Mouse (Mus musculus) kidney, embryonic 14.5 days (tissue): ENCODE measurements at regions not wholly inside any gene's neighbourhood (a gene's known extent, or its start where the extent isn't known, plus 50 kb on each side); places are given as distances from the start of the nearest gene placed in this dataset.

Source experiments
- ATAC-seq: fragments of 200-750 bp; cut with Nextera tagmentation; 2 replicates; pipeline ENCODE4 v1.8.0; 2017; ENCODE audit warnings: moderate number of reproducible peaks, mild to moderate bottlenecking, moderate TSS enrichment, moderate library complexity; ENCODE audit not compliant: low FRiP score, low TSS enrichment
- H3K27ac ChIP-seq: fragments of 300-500 bp; sonication (generic); 2 replicates; pipeline ENCODE4 v1.5.1; 2014; ENCODE audit warnings: low read depth, mild to moderate bottlenecking, low read length, moderate library complexity, mixed read lengths
- H3K27me3 ChIP-seq: fragments of 300-500 bp; sonication (generic); 2 replicates; pipeline ENCODE4 v1.6.1; 2014; ENCODE audit warnings: mild to moderate bottlenecking, low read length; ENCODE audit not compliant: control insufficient read depth, insufficient read depth
- H3K36me3 ChIP-seq: fragments of 300-500 bp; sonication (generic); 2 replicates; pipeline ENCODE4 v1.6.1; 2014; ENCODE audit warnings: low read length, mixed read lengths; ENCODE audit not compliant: control insufficient read depth, insufficient read depth
- H3K4me1 ChIP-seq: fragments of 300-500 bp; sonication (generic); 2 replicates; pipeline ENCODE4 v1.6.1; 2014; ENCODE audit warnings: low read length, mixed read lengths; ENCODE audit not compliant: control insufficient read depth, insufficient read depth
- H3K4me2 ChIP-seq: fragments of 300-500 bp; sonication (generic); replicated peaks from 2 replicates; pipeline ENCODE4 v1.6.1; 2014; ENCODE audit warnings: low read depth, mild to moderate bottlenecking, low read length
- H3K4me3 ChIP-seq: fragments of 300-500 bp; sonication (generic); 2 replicates; pipeline ENCODE4 v1.5.1; 2014; ENCODE audit warnings: mild to moderate bottlenecking, low read length
- H3K9ac ChIP-seq: fragments of 300-500 bp; sonication (generic); 2 replicates; pipeline ENCODE4 v1.6.1; 2014; ENCODE audit warnings: low read depth, mild to moderate bottlenecking, low read length, moderate library complexity
- H3K9me3 ChIP-seq: fragments of 300-500 bp; sonication (generic); 2 replicates; pipeline ENCODE4 v1.6.1; 2016; ENCODE audit warnings: low read length; ENCODE audit not compliant: control insufficient read depth
- WGBS: fragments of 180-500 bp; shearing (Covaris S2); extraction: QIAGEN DNeasy Blood & Tissue Kit; methylation state at CpG from one replicate; pipeline ENCODE4 v1.1.7; 2014; 5-methylcytosine and 5-hydroxymethylcytosine counted together

DNA sequence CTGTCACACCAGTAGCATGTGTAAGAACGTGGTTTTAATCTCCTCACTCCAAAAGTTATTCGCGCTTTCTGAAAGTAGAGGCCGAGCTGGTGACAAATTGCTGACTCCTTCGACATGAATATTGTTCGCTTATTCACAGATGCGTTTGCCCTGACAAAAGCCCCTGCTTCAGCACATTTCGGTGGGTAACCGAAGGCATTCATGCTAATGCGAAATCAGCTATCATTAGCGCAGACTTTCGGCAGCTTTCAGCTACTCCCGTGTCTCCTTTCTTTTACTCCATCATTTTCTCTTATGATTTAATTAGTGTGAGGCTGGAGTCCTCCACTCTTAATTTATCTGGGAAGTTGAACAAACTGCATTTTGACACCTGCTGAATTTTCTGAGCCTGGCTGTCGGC is 681.9 kb upstream of the Fam160b2 start:
- Histone ChIP-seq H3K9ac (no peak overlapping the region), H3K9me3 (no peaks in the 10 kb centered on the region), H3K4me2 (no peak overlapping the region), H3K27me3 (no peaks in the 10 kb centered on the region), H3K4me1 (no peaks in the 10 kb centered on the region), H3K4me3 (no peak overlapping the region), H3K36me3 (no peaks in the 10 kb centered on the region), H3K27ac (no peak overlapping the region)
- 91% methylated on average over 14 of the region's 14 CpGs for WGBS
- no peak for ATAC-seq

GRCm38 (mm10) chr14:71276309-71276791 is 676.7 kb upstream of the Fam160b2 start:
- no peaks in the 10 kb centered on the region for H3K4me1 ChIP-seq
- H3K9me3 ChIP-seq: no peaks in the 10 kb centered on the region
- H3K4me3 ChIP-seq: no peak overlapping the region
- no peaks in the 10 kb centered on the region for H3K27me3 ChIP-seq
- WGBS: 55% methylated on average over 12 of the region's 12 CpGs
- no peak overlapping the region for H3K4me2 ChIP-seq
- H3K36me3 ChIP-seq: no peaks in the 10 kb centered on the region
- H3K9ac ChIP-seq: no peak overlapping the region
- H3K27ac ChIP-seq: no peak overlapping the region
- no peak for ATAC-seq

GRCm38 (mm10) chr14:71272470-71272869 is 672.8 kb upstream of the Fam160b2 start:
- no peak for ATAC-seq
- Histone ChIP-seq H3K4me2 (no peak overlapping the region), H3K36me3 (no peaks in the 10 kb centered on the region), H3K4me1 (no peaks in the 10 kb centered on the region), H3K4me3 (no peak overlapping the region), H3K9ac (no peak overlapping the region), H3K27ac (no peak overlapping the region), H3K27me3 (no peaks in the 10 kb centered on the region), H3K9me3 (no peaks in the 10 kb centered on the region)
- WGBS: 87% methylated on average over 2 of the region's 2 CpGs

GRCm38 (mm10) chr14:71257650-71258049 is 658.0 kb upstream of the Fam160b2 start:
- Histone ChIP-seq H3K4me3 (no peak overlapping the region), H3K9me3 (no peaks in the 10 kb centered on the region), H3K9ac (no peak overlapping the region), H3K36me3 (no peaks in the 10 kb centered on the region), H3K4me1 (no peaks in the 10 kb centered on the region), H3K27me3 (no peaks in the 10 kb centered on the region), H3K4me2 (no peak overlapping the region), H3K27ac (no peak overlapping the region)
- 85% methylated on average over 4 of the region's 4 CpGs for WGBS
- ATAC-seq: no peak

DNA sequence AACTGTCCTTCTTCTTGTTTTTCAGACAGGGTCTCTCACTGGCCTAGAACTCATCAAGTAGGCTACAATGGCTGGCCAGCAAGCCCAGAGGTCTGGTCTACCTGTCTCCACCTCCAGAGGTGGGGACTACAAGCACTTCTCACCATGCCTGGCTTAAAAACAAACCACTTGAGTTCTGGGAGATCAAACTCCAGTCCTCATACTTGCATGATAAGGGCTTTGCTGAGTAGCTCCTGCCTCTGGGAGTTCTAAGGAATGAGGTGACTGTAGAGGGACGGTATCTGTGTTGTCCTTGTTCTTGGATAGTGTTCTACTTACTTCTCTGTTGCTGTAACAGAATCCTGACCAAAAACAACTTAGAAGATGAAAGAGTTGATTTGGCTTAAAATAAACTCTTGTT is 654.6 kb upstream of the Fam160b2 start:
- no peaks in the 10 kb centered on the region for H3K9me3 ChIP-seq
- ATAC-seq: no peak

DNA sequence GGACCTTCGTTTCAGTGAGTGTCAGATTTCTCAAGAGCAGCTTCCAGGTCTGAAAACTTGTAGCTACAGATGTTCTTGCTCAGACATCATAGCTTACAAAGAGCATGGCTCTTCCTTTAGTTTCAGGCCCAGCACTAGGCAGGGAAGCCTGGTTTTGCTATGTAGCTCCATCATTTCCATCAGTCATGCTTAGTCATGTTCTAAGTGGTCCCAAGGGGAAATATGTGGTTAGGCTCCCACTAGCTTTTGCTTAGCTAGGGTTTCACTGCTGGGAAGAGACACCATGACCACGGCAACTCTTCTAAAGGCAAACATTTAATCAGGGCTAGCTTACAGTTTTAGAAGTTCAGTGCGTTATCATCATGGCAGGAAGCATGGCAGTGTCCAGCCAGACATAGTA is 652.5 kb upstream of the Fam160b2 start:
- no peak for ATAC-seq
- Histone ChIP-seq H3K4me1 (no peaks in the 10 kb centered on the region), H3K4me3 (no peak overlapping the region), H3K27ac (no peak overlapping the region), H3K27me3 (no peaks in the 10 kb centered on the region), H3K9ac (no peak overlapping the region), H3K9me3 (no peaks in the 10 kb centered on the region), H3K4me2 (no peak overlapping the region), H3K36me3 (no peaks in the 10 kb centered on the region)
- 69% methylated on average over 3 of the region's 3 CpGs for WGBS

More for the DNA sequence above, 654.6 kb upstream of the Fam160b2 start:
- H3K27me3 ChIP-seq: no peaks in the 10 kb centered on the region
- H3K4me3 ChIP-seq: no peak overlapping the region
- no peak overlapping the region for H3K4me2 ChIP-seq
- H3K9ac ChIP-seq: no peak overlapping the region
- H3K27ac ChIP-seq: no peak overlapping the region
- WGBS: 74% methylated on average over 1 of the region's 1 CpGs
- no peaks in the 10 kb centered on the region for H3K4me1 ChIP-seq
- no peaks in the 10 kb centered on the region for H3K36me3 ChIP-seq

DNA sequence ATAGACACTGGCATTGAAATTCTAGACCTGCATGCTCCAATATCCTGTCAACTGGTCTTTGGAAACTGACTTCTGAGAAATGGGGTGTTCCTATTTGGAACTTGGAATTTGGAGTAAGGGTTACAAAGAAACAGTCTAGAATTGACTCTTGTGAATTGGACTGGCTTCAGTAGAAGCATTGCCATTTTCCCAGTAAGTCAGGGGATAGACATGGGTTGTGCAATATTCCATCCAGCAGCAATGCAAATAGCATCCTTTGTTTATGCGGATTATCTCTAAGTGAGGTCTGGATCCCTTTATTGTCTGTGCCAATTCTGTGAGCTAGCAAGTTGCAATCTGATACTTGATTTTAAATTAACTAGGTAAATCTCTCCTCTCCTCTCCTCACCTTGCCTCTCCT is 651.5 kb upstream of the Fam160b2 start:
- Histone ChIP-seq H3K4me1 (no peaks in the 10 kb centered on the region), H3K36me3 (no peaks in the 10 kb centered on the region), H3K9me3 (no peaks in the 10 kb centered on the region), H3K4me3 (no peak overlapping the region), H3K27ac (no peak overlapping the region), H3K27me3 (no peaks in the 10 kb centered on the region), H3K4me2 (no peak overlapping the region), H3K9ac (no peak overlapping the region)
- ATAC-seq: no peak
- WGBS: 96% methylated on average over 1 of the region's 1 CpGs

GRCm38 (mm10) chr14:71249387-71249965 is 649.8 kb upstream of the Fam160b2 start:
- Histone ChIP-seq H3K4me3 (no peak overlapping the region), H3K4me1 (no peaks in the 10 kb centered on the region), H3K27me3 (no peaks in the 10 kb centered on the region), H3K36me3 (no peaks in the 10 kb centered on the region), H3K4me2 (no peak overlapping the region), H3K27ac (no peak overlapping the region), H3K9ac (no peak overlapping the region), H3K9me3 (no peaks in the 10 kb centered on the region)
- WGBS: 60% methylated on average over 7 of the region's 7 CpGs
- no peak for ATAC-seq

DNA sequence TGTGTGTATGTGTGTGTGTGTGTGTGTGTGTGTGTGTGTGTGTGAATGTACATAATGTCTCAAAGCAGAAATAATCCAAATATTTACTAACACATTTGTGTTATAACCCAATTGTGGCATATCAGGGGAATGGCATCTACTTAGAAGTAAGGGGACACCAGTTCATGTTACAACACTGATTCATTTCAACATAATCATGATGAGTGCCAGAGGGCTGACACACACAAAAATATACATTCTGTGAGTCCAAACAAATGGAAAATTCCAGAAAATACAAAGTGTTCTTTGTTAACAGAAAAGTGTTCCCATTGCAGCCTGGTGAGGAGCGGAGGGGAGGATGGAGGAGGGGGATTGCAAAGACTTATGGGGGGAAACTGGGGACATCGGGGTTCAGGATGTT is 648.9 kb upstream of the Fam160b2 start:
- no peak overlapping the region for H3K27ac ChIP-seq
- WGBS: 93% methylated on average over 2 of the region's 2 CpGs
- no peak for ATAC-seq
- no peak overlapping the region for H3K4me3 ChIP-seq
- H3K9ac ChIP-seq: no peak overlapping the region
- no peaks in the 10 kb centered on the region for H3K9me3 ChIP-seq
- H3K4me1 ChIP-seq: no peaks in the 10 kb centered on the region
- H3K36me3 ChIP-seq: no peaks in the 10 kb centered on the region
- H3K4me2 ChIP-seq: no peak overlapping the region
- H3K27me3 ChIP-seq: no peaks in the 10 kb centered on the region
